8 mouse cellular contexts compared by ENCODE assay signal in genomic region chr7:6784340-6785073, GRCm38 (mm10). TPM values are rescaled to one million over a fixed set of nuclear protein-coding genes. Genes with fewer than 3 reads are reported as not detected.
DNase-seq lines count a peak whose midpoint lies in the region; ATAC-seq and TF ChIP-seq lines count a peak whose summit lies in the region.
"Had no signal": no experiment of that assay in that cellular context is flagged by ENCODE, and none has a peak within 500 bp of the region (broad histone marks: within the 10 kb centered on the region; RNA-seq: fewer than 3 reads in every experiment).

No protein-coding gene starts in this region.

- H3K9ac ChIP-seq in lung, embryonic 14.5 days = peak overlapping the region; percentile 18; the same call in 1 of the 2 replicates
- no peak overlapping the region for H3K9ac ChIP-seq in forebrain, embryonic 12.5 days
- H3K9ac ChIP-seq in stomach, postnatal 0 days (ENCODE audit: low read length) = no peak overlapping the region
- H3K9ac ChIP-seq: liver, embryonic 14.5 days had no signal

- no peak for TF ChIP-seq EP300 in stomach, postnatal 0 days (optimal IDR thresholded peaks at IDR 0.05)

- no peaks in the 10 kb centered on the region for H3K27me3 ChIP-seq in lung, embryonic 14.5 days (ENCODE audit: insufficient read depth, low read length)
- peaks cover 19% of the 10 kb centered on the region; the same call in 1 of the 2 replicates for H3K27me3 ChIP-seq in forebrain, embryonic 12.5 days
- no peaks in the 10 kb centered on the region for H3K27me3 ChIP-seq in limb, embryonic 10.5 days (ENCODE audit: low read depth, poor library complexity, severe bottlenecking)
- no peaks in the 10 kb centered on the region for H3K27me3 ChIP-seq in stomach, postnatal 0 days (ENCODE audit: control insufficient read depth, insufficient read depth, low read length)

- 14% methylated on average over 8 of the region's 8 CpGs for WGBS in lung, embryonic 14.5 days
- 4% methylated on average over 8 of the region's 8 CpGs for WGBS in forebrain, embryonic 12.5 days
- 9% methylated on average over 8 of the region's 8 CpGs for WGBS in limb, embryonic 10.5 days
- WGBS in stomach, postnatal 0 days = 16% methylated on average over 8 of the region's 8 CpGs

- peak; percentile 66 for DNase-seq in lung, embryonic 14.5 days
- DNase-seq in lung, postnatal 25 days (ENCODE audit: low spot score) = no peak
- peak; percentile 48 for DNase-seq in limb, embryonic 10.5 days (ENCODE audit: low spot score)
- DNase-seq in stomach, postnatal 0 days (ENCODE audit: low spot score) = no peak
- no peak for DNase-seq in cerebellum, adult 9-11 months

- peak overlapping the region; percentile 18; the same call in 1 of the 2 replicates for H3K4me2 ChIP-seq in lung, embryonic 14.5 days
- H3K4me2 ChIP-seq in forebrain, embryonic 12.5 days = peak overlapping the region; percentile 30
- H3K4me2 ChIP-seq in stomach, postnatal 0 days (replicated peaks; ENCODE audit: low read depth) = no peak overlapping the region

- peak overlapping the region; percentile 89 for H3K27ac ChIP-seq in lung, embryonic 14.5 days (ENCODE audit: low read depth)
- H3K27ac ChIP-seq in forebrain, embryonic 12.5 days = peak overlapping the region; percentile 56; the same call in 1 of the 2 replicates
- H3K27ac ChIP-seq in limb, embryonic 10.5 days = peak overlapping the region; percentile 89
- H3K27ac ChIP-seq in stomach, postnatal 0 days (replicated peaks) = peak overlapping the region; percentile 65; the same call in 1 of the 2 replicates
- H3K27ac ChIP-seq: liver, embryonic 14.5 days had no signal

- no peaks in the 10 kb centered on the region for H3K9me3 ChIP-seq in lung, embryonic 14.5 days (ENCODE audit: low read depth, low read length)
- no peaks in the 10 kb centered on the region for H3K9me3 ChIP-seq in forebrain, embryonic 12.5 days
- no peaks in the 10 kb centered on the region for H3K9me3 ChIP-seq in limb, embryonic 10.5 days (replicated peaks)
- H3K9me3 ChIP-seq in stomach, postnatal 0 days (ENCODE audit: control insufficient read depth, low read length) = no peaks in the 10 kb centered on the region

- peak; percentile 50 for ATAC-seq in lung, embryonic 14.5 days (ENCODE audit: insufficient read depth)
- peak; percentile 45; the same call in 1 of the 2 replicates for ATAC-seq in forebrain, embryonic 12.5 days (ENCODE audit: low FRiP score)
- peak; percentile 64 for ATAC-seq in stomach, postnatal 0 days (ENCODE audit: low FRiP score, low TSS enrichment)
- no peak for ATAC-seq in activated CD4-positive, CD25-positive, alpha-beta regulatory T cell, adult 4 months

- H3K4me1 ChIP-seq in lung, embryonic 14.5 days (ENCODE audit: insufficient read depth) = peaks cover 28% of the 10 kb centered on the region
- H3K4me1 ChIP-seq in forebrain, embryonic 12.5 days = peaks cover 24% of the 10 kb centered on the region
- peaks cover 60% of the 10 kb centered on the region for H3K4me1 ChIP-seq in limb, embryonic 10.5 days
- peaks cover 5% of the 10 kb centered on the region; the same call in 1 of the 2 replicates for H3K4me1 ChIP-seq in stomach, postnatal 0 days (replicated peaks; ENCODE audit: control insufficient read depth, insufficient read depth)

- no peak for TF ChIP-seq CTCF in lung, embryonic 14.5 days (IDR thresholded peaks at IDR 0.05; ENCODE audit: low read depth)
- TF ChIP-seq CTCF in stomach, postnatal 0 days (IDR thresholded peaks at IDR 0.05; ENCODE audit: low read depth) = no peak

- no peaks in the 10 kb centered on the region for H3K36me3 ChIP-seq in lung, embryonic 14.5 days (ENCODE audit: insufficient read depth)
- H3K36me3 ChIP-seq in forebrain, embryonic 12.5 days (replicated peaks) = no peaks in the 10 kb centered on the region
- no peaks in the 10 kb centered on the region for H3K36me3 ChIP-seq in limb, embryonic 10.5 days
- no peaks in the 10 kb centered on the region for H3K36me3 ChIP-seq in stomach, postnatal 0 days (ENCODE audit: control insufficient read depth, insufficient read depth, low read length)

- H3K4me3 ChIP-seq in lung, embryonic 14.5 days (ENCODE audit: low read depth, low read length) = no peak overlapping the region
- H3K4me3 ChIP-seq in forebrain, embryonic 12.5 days (replicated peaks) = no peak overlapping the region
- H3K4me3 ChIP-seq in limb, embryonic 10.5 days = peak overlapping the region; percentile 28
- H3K4me3 ChIP-seq in stomach, postnatal 0 days (ENCODE audit: low read depth, low read length) = no peak overlapping the region

RNA-seq across cellular contexts. Expression of gene Usp29, which starts 54.1 kb away (rescaled TPM):
- polyA plus RNA-seq in lung, embryonic 14.5 days (2014; fragmentation: Nextera tagmentation; extraction: Ambion mirVana) = 5.8 and 6.2 TPM in 2 replicates
- polyA plus RNA-seq in forebrain, embryonic 12.5 days (2016; fragmentation: Nextera tagmentation; extraction: Ambion mirVana) = 19.5 and 21.0 TPM in 2 replicates
- 25.1 and 25.4 TPM in 2 replicates for polyA plus RNA-seq in limb, embryonic 10.5 days (2016; fragmentation: Nextera tagmentation; extraction: Ambion mirVana)
- 1.0 and 1.4 TPM in 2 replicates for polyA plus RNA-seq in stomach, postnatal 0 days (2015; fragmentation: Nextera tagmentation; extraction: Ambion mirVana)
- not detected for polyA plus RNA-seq in activated CD4-positive, CD25-positive, alpha-beta regulatory T cell, adult 4 months (2017; shearing (Covaris generic))

RNA-seq across cellular contexts. Expression of gene Peg3, which starts 54.3 kb away (rescaled TPM):
- 173 and 179 TPM in 2 replicates for polyA plus RNA-seq in lung, embryonic 14.5 days (2014; fragmentation: Nextera tagmentation; extraction: Ambion mirVana)
- polyA plus RNA-seq in forebrain, embryonic 12.5 days (2016; fragmentation: Nextera tagmentation; extraction: Ambion mirVana) = 119 and 132 TPM in 2 replicates
- 378 and 427 TPM in 2 replicates for polyA plus RNA-seq in limb, embryonic 10.5 days (2016; fragmentation: Nextera tagmentation; extraction: Ambion mirVana)
- 26.0 and 26.8 TPM in 2 replicates for polyA plus RNA-seq in stomach, postnatal 0 days (2015; fragmentation: Nextera tagmentation; extraction: Ambion mirVana)
- not detected for polyA plus RNA-seq in activated CD4-positive, CD25-positive, alpha-beta regulatory T cell, adult 4 months (2017; shearing (Covaris generic))

Comparison
In these comparisons a context has a peak if more than half of its experiments do, and no peak if none do; other contexts are left out.
1. DNase-seq: peak in lung, embryonic 14.5 days (single experiment) and limb, embryonic 10.5 days (single experiment); none in lung, postnatal 25 days (single experiment), stomach, postnatal 0 days (single experiment) and cerebellum, adult 9-11 months (single experiment).
2. RNA of gene Peg3, which starts 54.3 kb away (polyA plus RNA-seq): 378 to 427 TPM in limb, embryonic 10.5 days, 173 to 179 TPM in lung, embryonic 14.5 days, 119 to 132 TPM in forebrain, embryonic 12.5 days and 26.0 to 26.8 TPM in stomach, postnatal 0 days; not detected in activated CD4-positive, CD25-positive, alpha-beta regulatory T cell, adult 4 months; every median in the first group is over 10 times any median in the second.
3. Peak in every context shown above with its lines, with median percentiles within 50 percentile points of each other: H3K27ac ChIP-seq.